Mouse (Mus musculus): ENCODE data around the gene Aatf. TPM values are rescaled to one million over a fixed set of nuclear protein-coding genes. Genes with fewer than 3 reads are reported as not detected.

The Aatf gene
- polyA plus RNA-seq, 1 experiment from 2014 or later: 46.3 TPM

GRCm38 (mm10) chr11:84429581-84429980, 83.7 kb downstream of the Aatf start:
- 21% methylated on average over 1 of the region's 1 CpGs for WGBS
- no peaks in the 10 kb centered on the region for H3K36me3 ChIP-seq (ENCODE audit: control insufficient read depth, insufficient read depth, low read length)
- H3K27me3 ChIP-seq (ENCODE audit: control insufficient read depth, insufficient read depth, low read length): no peaks in the 10 kb centered on the region
- H3K4me3 ChIP-seq (replicated peaks; ENCODE audit: low read depth, low read length): no peak overlapping the region
- peak overlapping the region; percentile 47; the same call in 1 of the 2 replicates for H3K27ac ChIP-seq (replicated peaks; ENCODE audit: low read depth, low read length)
- H3K9me3 ChIP-seq (ENCODE audit: control insufficient read depth, low read length): no peaks in the 10 kb centered on the region
- H3K4me1 ChIP-seq (ENCODE audit: control insufficient read depth, insufficient read depth, low read length): peaks cover 17% of the 10 kb centered on the region
- peak; percentile 66; the same call in 1 of the 2 replicates for ATAC-seq (ENCODE audit: low FRiP score, low TSS enrichment)
- no peak overlapping the region for H3K4me2 ChIP-seq (ENCODE audit: low read length)
- peak; percentile 90 for DNase-seq
- H3K9ac ChIP-seq (replicated peaks; ENCODE audit: low read length): no peak overlapping the region

DNA sequence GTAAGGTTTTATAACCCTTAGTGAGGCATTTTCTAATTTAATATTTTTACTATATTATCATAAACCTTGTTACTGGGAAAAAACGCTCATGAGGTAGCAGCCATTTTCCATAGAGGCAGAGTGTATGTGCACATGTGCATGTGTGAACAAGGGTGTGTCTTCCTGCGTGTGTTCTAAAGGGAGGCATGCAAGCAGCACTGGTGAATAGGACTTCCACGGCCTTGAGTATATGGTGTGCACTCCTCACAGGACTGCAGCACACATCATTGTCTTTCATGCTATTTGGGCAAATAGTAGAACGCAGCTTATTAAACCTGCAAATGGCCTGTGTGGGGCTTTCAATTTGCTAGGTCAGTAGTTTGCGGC, 86.7 kb downstream of the Aatf start:
- no peak overlapping the region for H3K4me3 ChIP-seq (replicated peaks; ENCODE audit: low read depth, low read length)
- no peaks in the 10 kb centered on the region for H3K27me3 ChIP-seq (ENCODE audit: control insufficient read depth, insufficient read depth, low read length)
- H3K36me3 ChIP-seq (ENCODE audit: control insufficient read depth, insufficient read depth, low read length): no peaks in the 10 kb centered on the region
- ATAC-seq (ENCODE audit: low FRiP score, low TSS enrichment) (no peak), DNase-seq (no peak)
- no peak overlapping the region for H3K4me2 ChIP-seq (ENCODE audit: low read length)
- H3K27ac ChIP-seq (replicated peaks; ENCODE audit: low read depth, low read length): no peak overlapping the region
- H3K4me1 ChIP-seq (ENCODE audit: control insufficient read depth, insufficient read depth, low read length): peaks cover 26% of the 10 kb centered on the region
- no peaks in the 10 kb centered on the region for H3K9me3 ChIP-seq (ENCODE audit: control insufficient read depth, low read length)
- 87% methylated on average over 5 of the region's 5 CpGs for WGBS
- H3K9ac ChIP-seq (replicated peaks; ENCODE audit: low read length): no peak overlapping the region

DNA sequence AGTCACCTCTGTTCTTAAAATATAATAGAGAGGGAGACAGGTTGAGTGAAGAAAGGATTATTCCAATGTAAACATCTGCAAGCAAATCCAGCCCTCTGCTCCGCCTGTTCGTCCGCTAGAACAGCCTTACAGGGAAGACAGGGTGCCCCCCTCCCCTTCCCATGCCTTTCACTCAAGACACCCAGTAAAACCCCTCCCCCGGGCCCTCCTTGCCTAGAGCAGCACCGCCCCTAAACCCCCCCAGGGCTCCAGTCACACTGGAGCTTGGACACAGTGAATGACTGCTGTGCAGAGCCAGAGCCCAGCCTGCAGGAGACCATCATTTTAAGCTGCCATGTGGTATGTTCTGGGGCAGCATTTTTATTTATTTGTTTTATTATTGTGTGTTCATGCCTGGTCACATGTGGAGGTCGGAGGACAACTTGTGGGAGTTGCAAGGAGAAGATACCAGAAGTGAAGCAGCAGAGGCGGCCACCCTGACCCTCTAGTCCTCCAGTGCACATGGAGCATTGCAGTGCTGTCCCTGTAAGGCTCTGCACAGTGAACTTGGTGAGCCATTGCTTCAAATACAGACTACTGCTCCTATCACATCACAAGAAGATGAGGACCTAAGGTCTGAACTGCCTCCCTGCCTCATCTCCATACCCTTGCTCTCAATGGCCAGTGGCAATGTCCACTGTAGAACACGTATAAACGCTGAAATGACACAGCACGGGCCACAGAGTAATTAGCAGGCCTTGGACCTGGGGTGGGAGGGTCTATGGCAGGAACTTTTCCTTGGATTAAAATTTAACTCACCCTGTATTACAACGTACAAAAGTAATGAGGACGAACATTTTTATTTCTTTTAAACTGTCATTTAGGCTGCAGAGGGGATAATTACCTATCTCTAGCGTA, 87.3 kb downstream of the Aatf start:
- peaks cover 27% of the 10 kb centered on the region for H3K4me1 ChIP-seq (ENCODE audit: control insufficient read depth, insufficient read depth, low read length)
- H3K36me3 ChIP-seq (ENCODE audit: control insufficient read depth, insufficient read depth, low read length): no peaks in the 10 kb centered on the region
- WGBS: 55% methylated on average over 13 of the region's 13 CpGs
- ATAC-seq (ENCODE audit: low FRiP score, low TSS enrichment): no peak
- H3K4me3 ChIP-seq (replicated peaks; ENCODE audit: low read depth, low read length): no peak overlapping the region
- DNase-seq: peak; percentile 55
- H3K27ac ChIP-seq (replicated peaks; ENCODE audit: low read depth, low read length): peak overlapping the region; percentile 70
- no peaks in the 10 kb centered on the region for H3K27me3 ChIP-seq (ENCODE audit: control insufficient read depth, insufficient read depth, low read length)
- H3K9me3 ChIP-seq (ENCODE audit: control insufficient read depth, low read length): no peaks in the 10 kb centered on the region
- no peak overlapping the region for H3K9ac ChIP-seq (replicated peaks; ENCODE audit: low read length)
- no peak overlapping the region for H3K4me2 ChIP-seq (ENCODE audit: low read length)

DNA sequence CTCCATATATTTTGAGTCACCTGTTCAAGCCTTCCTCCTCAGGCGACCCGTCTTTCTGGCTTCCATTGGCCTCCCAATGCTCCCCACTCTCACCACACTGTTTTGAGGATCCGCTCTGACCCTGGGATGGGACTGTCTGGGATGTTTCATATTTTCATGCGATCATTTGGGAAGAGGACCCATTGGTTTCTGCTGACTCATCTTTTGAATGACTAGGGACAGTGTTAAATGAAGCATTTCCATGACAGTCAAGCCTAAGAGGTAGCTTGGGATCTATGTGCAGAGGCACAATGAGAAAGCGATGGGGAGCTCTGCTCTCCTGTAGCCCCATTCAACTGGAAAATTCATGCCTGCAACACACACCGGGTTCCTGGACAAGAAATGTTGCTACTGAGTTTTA, 92.5 kb downstream of the Aatf start:
- Histone ChIP-seq H3K4me3 (replicated peaks; ENCODE audit: low read depth, low read length) (no peak overlapping the region), H3K36me3 (ENCODE audit: control insufficient read depth, insufficient read depth, low read length) (no peaks in the 10 kb centered on the region), H3K27me3 (ENCODE audit: control insufficient read depth, insufficient read depth, low read length) (no peaks in the 10 kb centered on the region), H3K27ac (replicated peaks; ENCODE audit: low read depth, low read length) (no peak overlapping the region), H3K9me3 (ENCODE audit: control insufficient read depth, low read length) (no peaks in the 10 kb centered on the region), H3K9ac (replicated peaks; ENCODE audit: low read length) (no peak overlapping the region), H3K4me1 (ENCODE audit: control insufficient read depth, insufficient read depth, low read length) (peaks cover 19% of the 10 kb centered on the region), H3K4me2 (ENCODE audit: low read length) (no peak overlapping the region)
- DNase-seq (no peak), ATAC-seq (ENCODE audit: low FRiP score, low TSS enrichment) (no peak)
- WGBS: 93% methylated on average over 6 of the region's 6 CpGs

- ATAC-seq (ENCODE audit: low FRiP score, low TSS enrichment) (no peak), DNase-seq (no peak)
- Histone ChIP-seq H3K4me3 (replicated peaks; ENCODE audit: low read depth, low read length) (no peak overlapping the region), H3K9ac (replicated peaks; ENCODE audit: low read length) (no peak overlapping the region), H3K27me3 (ENCODE audit: control insufficient read depth, insufficient read depth, low read length) (no peaks in the 10 kb centered on the region), H3K36me3 (ENCODE audit: control insufficient read depth, insufficient read depth, low read length) (no peaks in the 10 kb centered on the region), H3K9me3 (ENCODE audit: control insufficient read depth, low read length) (no peaks in the 10 kb centered on the region), H3K4me2 (ENCODE audit: low read length) (no peak overlapping the region), H3K27ac (replicated peaks; ENCODE audit: low read depth, low read length) (peak overlapping the region; percentile 43), H3K4me1 (ENCODE audit: control insufficient read depth, insufficient read depth, low read length) (peaks cover 28% of the 10 kb centered on the region)
- WGBS: 34% methylated on average over 6 of the region's 6 CpGs
Observed at GRCm38 (mm10) chr11:84413111-84413510, 100.2 kb downstream of the Aatf start.

DNA sequence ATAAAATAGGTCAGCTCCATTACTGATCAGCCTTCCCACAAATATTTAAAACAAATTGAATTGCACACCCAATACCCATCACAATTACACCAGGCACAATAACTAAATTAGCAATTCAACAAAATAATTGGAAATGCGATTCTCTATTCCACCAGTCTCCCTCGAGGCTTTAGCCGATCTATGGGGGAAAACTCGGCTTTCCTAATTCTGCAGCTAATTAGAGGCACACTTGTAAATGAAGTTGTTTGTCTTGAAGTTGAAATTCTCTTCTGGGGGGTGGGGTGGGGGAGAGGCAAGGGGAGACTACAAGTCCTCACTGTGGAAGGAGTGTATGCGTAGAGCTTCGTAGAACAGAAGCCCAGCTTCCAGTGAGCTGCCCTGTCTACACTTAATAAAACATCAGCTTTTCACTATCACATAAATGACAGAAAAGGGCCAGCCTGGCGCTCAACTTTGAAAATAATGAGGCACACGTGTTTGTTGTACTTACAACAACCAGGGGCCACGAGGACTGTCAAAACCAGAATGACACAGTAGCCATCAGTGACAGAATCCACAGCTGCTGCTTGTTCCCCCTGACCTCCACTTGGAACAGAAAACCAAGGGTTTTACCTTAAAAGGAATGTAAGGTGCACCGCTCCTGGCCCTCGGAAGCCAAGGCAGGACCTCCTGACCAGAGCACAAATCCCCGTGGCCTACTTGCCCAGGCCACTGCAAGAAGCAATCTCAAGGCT, 101.0 kb downstream of the Aatf start:
- Histone ChIP-seq H3K4me3 (replicated peaks; ENCODE audit: low read depth, low read length) (no peak overlapping the region), H3K9me3 (ENCODE audit: control insufficient read depth, low read length) (no peaks in the 10 kb centered on the region), H3K27me3 (ENCODE audit: control insufficient read depth, insufficient read depth, low read length) (no peaks in the 10 kb centered on the region), H3K4me1 (ENCODE audit: control insufficient read depth, insufficient read depth, low read length) (peaks cover 28% of the 10 kb centered on the region), H3K27ac (replicated peaks; ENCODE audit: low read depth, low read length) (peak overlapping the region; percentile 43), H3K9ac (replicated peaks; ENCODE audit: low read length) (no peak overlapping the region), H3K36me3 (ENCODE audit: control insufficient read depth, insufficient read depth, low read length) (no peaks in the 10 kb centered on the region), H3K4me2 (ENCODE audit: low read length) (no peak overlapping the region)
- 45% methylated on average over 12 of the region's 12 CpGs for WGBS
- no peak for ATAC-seq (ENCODE audit: low FRiP score, low TSS enrichment)
- DNase-seq: peak; percentile 65

GRCm38 (mm10) chr11:84411642-84412018, 101.7 kb downstream of the Aatf start:
- no peak for ATAC-seq (ENCODE audit: low FRiP score, low TSS enrichment)
- no peak overlapping the region for H3K9ac ChIP-seq (replicated peaks; ENCODE audit: low read length)
- peaks cover 28% of the 10 kb centered on the region for H3K4me1 ChIP-seq (ENCODE audit: control insufficient read depth, insufficient read depth, low read length)
- WGBS: 64% methylated on average over 7 of the region's 7 CpGs
- H3K27me3 ChIP-seq (ENCODE audit: control insufficient read depth, insufficient read depth, low read length): no peaks in the 10 kb centered on the region
- no peak overlapping the region for H3K4me3 ChIP-seq (replicated peaks; ENCODE audit: low read depth, low read length)
- DNase-seq: no peak
- H3K9me3 ChIP-seq (ENCODE audit: control insufficient read depth, low read length): 0 out of 2 replicates have a peak, but pooled peaks cover 3% of the 10 kb centered on the region
- H3K27ac ChIP-seq (replicated peaks; ENCODE audit: low read depth, low read length): peak overlapping the region; percentile 64; the same call in 1 of the 2 replicates
- no peak overlapping the region for H3K4me2 ChIP-seq (ENCODE audit: low read length)
- no peaks in the 10 kb centered on the region for H3K36me3 ChIP-seq (ENCODE audit: control insufficient read depth, insufficient read depth, low read length)

GRCm38 (mm10) chr11:84410879-84411641, 102.3 kb downstream of the Aatf start:
- Histone ChIP-seq H3K36me3 (ENCODE audit: control insufficient read depth, insufficient read depth, low read length) (no peaks in the 10 kb centered on the region), H3K9ac (replicated peaks; ENCODE audit: low read length) (no peak overlapping the region), H3K9me3 (ENCODE audit: control insufficient read depth, low read length) (0 out of 2 replicates have a peak, but pooled peaks cover 4% of the 10 kb centered on the region), H3K4me3 (replicated peaks; ENCODE audit: low read depth, low read length) (no peak overlapping the region), H3K4me2 (ENCODE audit: low read length) (no peak overlapping the region), H3K27ac (replicated peaks; ENCODE audit: low read depth, low read length) (peak overlapping the region; percentile 64; the same call in 1 of the 2 replicates), H3K4me1 (ENCODE audit: control insufficient read depth, insufficient read depth, low read length) (peaks cover 28% of the 10 kb centered on the region), H3K27me3 (ENCODE audit: control insufficient read depth, insufficient read depth, low read length) (no peaks in the 10 kb centered on the region)
- no peak for DNase-seq
- 64% methylated on average over 7 of the region's 7 CpGs for WGBS
- ATAC-seq (ENCODE audit: low FRiP score, low TSS enrichment): no peak
